Mouse (Mus musculus): ENCODE data around the gene Tbc1d20. TPM values are rescaled to one million over a fixed set of nuclear protein-coding genes. Genes with fewer than 3 reads are reported as not detected.
"Not testable (repeated sequence)": the region's sequence is repeated elsewhere in the genome, so short reads cannot be mapped to it uniquely, and the experiment has no call there.

The Tbc1d20 gene
- polyA plus RNA-seq, 1 experiment from 2014 or later: 35.8 TPM

DNA sequence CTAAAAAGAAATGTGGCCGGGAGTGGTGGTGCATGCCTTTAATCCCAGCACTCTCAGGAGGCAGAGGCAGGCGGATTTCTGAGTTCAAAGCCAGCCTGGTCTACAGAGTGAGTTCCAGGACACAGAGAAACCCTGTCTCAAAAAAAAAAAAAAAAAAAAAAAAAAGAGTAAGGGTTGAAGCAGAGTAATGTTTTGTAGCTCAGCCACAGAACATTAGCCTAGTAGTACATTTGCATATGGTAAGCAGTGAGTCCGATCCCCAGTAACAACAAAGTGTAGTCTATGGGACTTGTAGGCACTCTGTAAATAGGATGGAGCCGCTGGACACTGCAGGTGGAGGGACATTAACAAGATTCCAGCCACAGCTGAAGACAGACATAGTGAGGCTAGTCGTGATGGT, 51.3 kb downstream of the Tbc1d20 start:
- WGBS: 69% methylated on average over 5 of the region's 5 CpGs
- no peaks in the 10 kb centered on the region for H3K36me3 ChIP-seq (ENCODE audit: control insufficient read depth, insufficient read depth, low read length)
- H3K9me3 ChIP-seq (ENCODE audit: control insufficient read depth, low read length): no peaks in the 10 kb centered on the region
- H3K27me3 ChIP-seq (replicated peaks; ENCODE audit: control insufficient read depth, insufficient read depth, low read length): peaks cover 5% of the 10 kb centered on the region; the same call in 1 of the 2 replicates
- H3K4me1 ChIP-seq (ENCODE audit: control insufficient read depth, insufficient read depth, low read length): peaks cover 4% of the 10 kb centered on the region; the same call in 1 of the 2 replicates
- H3K27ac ChIP-seq (ENCODE audit: low read length): no peak overlapping the region
- ATAC-seq: no peak
- H3K9ac ChIP-seq (ENCODE audit: low read depth, low read length): no peak overlapping the region
- H3K4me3 ChIP-seq (ENCODE audit: low read length): no peak overlapping the region
- no peak overlapping the region for H3K4me2 ChIP-seq (ENCODE audit: low read depth, low read length)

DNA sequence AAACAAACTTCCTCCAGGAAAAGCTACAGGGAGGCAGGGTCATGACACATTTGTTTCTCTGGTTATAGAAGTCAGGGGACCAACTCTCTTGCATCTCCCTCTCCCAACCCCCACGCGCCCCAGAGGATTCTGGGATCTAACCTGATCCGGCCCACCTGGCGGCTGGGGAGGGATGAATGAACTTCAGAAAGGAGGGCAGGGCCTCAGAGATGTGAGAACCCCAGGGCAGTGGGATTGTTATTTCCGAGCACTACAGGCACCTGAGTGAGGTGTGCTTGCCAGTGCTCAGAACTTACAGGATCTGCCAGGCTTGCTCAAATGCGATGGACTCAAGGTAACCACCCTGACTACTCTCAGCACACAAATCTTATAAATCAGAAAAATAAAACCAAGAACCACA, 51.8 kb downstream of the Tbc1d20 start:
- Histone ChIP-seq H3K27ac (ENCODE audit: low read length) (no peak overlapping the region), H3K9me3 (ENCODE audit: control insufficient read depth, low read length) (no peaks in the 10 kb centered on the region), H3K36me3 (ENCODE audit: control insufficient read depth, insufficient read depth, low read length) (no peaks in the 10 kb centered on the region), H3K4me2 (ENCODE audit: low read depth, low read length) (no peak overlapping the region), H3K4me1 (ENCODE audit: control insufficient read depth, insufficient read depth, low read length) (peaks cover 4% of the 10 kb centered on the region; the same call in 1 of the 2 replicates), H3K4me3 (ENCODE audit: low read length) (no peak overlapping the region), H3K27me3 (replicated peaks; ENCODE audit: control insufficient read depth, insufficient read depth, low read length) (peaks cover 5% of the 10 kb centered on the region; the same call in 1 of the 2 replicates), H3K9ac (ENCODE audit: low read depth, low read length) (no peak overlapping the region)
- no peak for ATAC-seq
- 78% methylated on average over 6 of the region's 6 CpGs for WGBS

DNA sequence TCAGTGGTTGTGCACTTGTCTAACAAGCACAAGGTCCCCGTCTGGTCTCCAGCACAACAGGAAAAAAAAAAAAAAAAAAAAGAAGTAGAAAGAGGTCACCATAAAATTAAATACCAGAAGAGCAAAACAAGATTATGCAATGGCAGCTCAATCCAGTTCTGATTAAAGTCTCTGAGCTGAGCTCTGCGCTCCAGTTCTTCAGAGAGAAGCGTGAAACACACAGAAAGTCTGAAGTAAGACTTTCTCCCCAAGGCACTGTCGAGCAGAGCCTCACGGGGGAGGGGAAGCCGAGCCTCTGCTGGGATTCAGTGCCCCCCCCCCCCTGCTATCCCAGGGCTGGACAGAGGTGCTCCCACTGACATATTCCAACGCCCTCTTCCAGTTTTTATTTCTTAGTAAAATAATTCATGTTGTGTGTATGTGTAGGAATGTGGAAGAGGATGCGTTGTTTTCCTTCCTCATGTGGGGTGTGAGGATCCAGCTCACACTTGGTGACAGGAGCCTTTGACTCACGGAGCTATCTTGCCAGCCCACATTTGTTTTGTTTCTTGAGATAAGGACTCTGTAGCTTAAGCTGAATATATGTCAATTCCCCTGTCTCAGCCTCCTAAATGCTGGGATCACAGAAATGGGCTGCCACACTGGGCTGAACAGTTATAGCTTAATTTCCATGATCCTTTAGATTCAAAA, 53.3 kb downstream of the Tbc1d20 start:
- peaks cover 4% of the 10 kb centered on the region; the same call in 1 of the 2 replicates for H3K4me1 ChIP-seq (ENCODE audit: control insufficient read depth, insufficient read depth, low read length)
- no peak overlapping the region for H3K4me2 ChIP-seq (ENCODE audit: low read depth, low read length)
- peaks cover 5% of the 10 kb centered on the region; the same call in 1 of the 2 replicates for H3K27me3 ChIP-seq (replicated peaks; ENCODE audit: control insufficient read depth, insufficient read depth, low read length)
- no peak overlapping the region for H3K27ac ChIP-seq (ENCODE audit: low read length)
- H3K36me3 ChIP-seq (ENCODE audit: control insufficient read depth, insufficient read depth, low read length): no peaks in the 10 kb centered on the region
- H3K9ac ChIP-seq (ENCODE audit: low read depth, low read length): no peak overlapping the region
- no peak overlapping the region for H3K4me3 ChIP-seq (ENCODE audit: low read length)
- no peaks in the 10 kb centered on the region for H3K9me3 ChIP-seq (ENCODE audit: control insufficient read depth, low read length)
- ATAC-seq: no peak
- WGBS: 49% methylated on average over 9 of the region's 9 CpGs

GRCm38 (mm10) chr2:152347722-152348121, 54.1 kb downstream of the Tbc1d20 start:
- 81% methylated on average over 2 of the region's 2 CpGs for WGBS
- H3K4me3 ChIP-seq (ENCODE audit: low read length): no peak overlapping the region
- H3K4me2 ChIP-seq (ENCODE audit: low read depth, low read length): no peak overlapping the region
- ATAC-seq: no peak
- no peak overlapping the region for H3K9ac ChIP-seq (ENCODE audit: low read depth, low read length)
- peaks cover 3% of the 10 kb centered on the region; the same call in 1 of the 2 replicates for H3K27me3 ChIP-seq (replicated peaks; ENCODE audit: control insufficient read depth, insufficient read depth, low read length)
- H3K4me1 ChIP-seq (ENCODE audit: control insufficient read depth, insufficient read depth, low read length): peaks cover 4% of the 10 kb centered on the region; the same call in 1 of the 2 replicates
- H3K27ac ChIP-seq (ENCODE audit: low read length): no peak overlapping the region
- H3K36me3 ChIP-seq (ENCODE audit: control insufficient read depth, insufficient read depth, low read length): no peaks in the 10 kb centered on the region
- H3K9me3 ChIP-seq (ENCODE audit: control insufficient read depth, low read length): no peaks in the 10 kb centered on the region

GRCm38 (mm10) chr2:152349205-152349604, 55.6 kb downstream of the Tbc1d20 start:
- Histone ChIP-seq H3K9ac (ENCODE audit: low read depth, low read length) (no peak overlapping the region), H3K9me3 (ENCODE audit: control insufficient read depth, low read length) (no peaks in the 10 kb centered on the region), H3K27ac (ENCODE audit: low read length) (no peak overlapping the region), H3K4me2 (ENCODE audit: low read depth, low read length) (no peak overlapping the region), H3K27me3 (replicated peaks; ENCODE audit: control insufficient read depth, insufficient read depth, low read length) (no peaks in the 10 kb centered on the region; the same call in 1 of the 2 replicates), H3K36me3 (ENCODE audit: control insufficient read depth, insufficient read depth, low read length) (no peaks in the 10 kb centered on the region), H3K4me1 (ENCODE audit: control insufficient read depth, insufficient read depth, low read length) (peaks cover 4% of the 10 kb centered on the region; the same call in 1 of the 2 replicates), H3K4me3 (ENCODE audit: low read length) (no peak overlapping the region)
- 76% methylated on average over 6 of the region's 6 CpGs for WGBS
- peak; percentile 12; the same call in 1 of the 2 replicates for ATAC-seq

- H3K4me1 ChIP-seq (ENCODE audit: control insufficient read depth, insufficient read depth, low read length): no peaks in the 10 kb centered on the region
- WGBS: 83% methylated on average over 8 of the region's 8 CpGs
- no peak overlapping the region for H3K4me2 ChIP-seq (ENCODE audit: low read depth, low read length)
- peak; percentile 69 for ATAC-seq
- no peaks in the 10 kb centered on the region for H3K36me3 ChIP-seq (ENCODE audit: control insufficient read depth, insufficient read depth, low read length)
- H3K27me3 ChIP-seq (replicated peaks; ENCODE audit: control insufficient read depth, insufficient read depth, low read length): no peaks in the 10 kb centered on the region
- H3K9ac ChIP-seq (ENCODE audit: low read depth, low read length): no peak overlapping the region
- H3K9me3 ChIP-seq (ENCODE audit: control insufficient read depth, low read length): no peaks in the 10 kb centered on the region
- no peak overlapping the region for H3K4me3 ChIP-seq (ENCODE audit: low read length)
- H3K27ac ChIP-seq (ENCODE audit: low read length): no peak overlapping the region
These were observed 56.4 kb downstream of the Tbc1d20 start for GRCm38 (mm10) chr2:152349842-152350540.

DNA sequence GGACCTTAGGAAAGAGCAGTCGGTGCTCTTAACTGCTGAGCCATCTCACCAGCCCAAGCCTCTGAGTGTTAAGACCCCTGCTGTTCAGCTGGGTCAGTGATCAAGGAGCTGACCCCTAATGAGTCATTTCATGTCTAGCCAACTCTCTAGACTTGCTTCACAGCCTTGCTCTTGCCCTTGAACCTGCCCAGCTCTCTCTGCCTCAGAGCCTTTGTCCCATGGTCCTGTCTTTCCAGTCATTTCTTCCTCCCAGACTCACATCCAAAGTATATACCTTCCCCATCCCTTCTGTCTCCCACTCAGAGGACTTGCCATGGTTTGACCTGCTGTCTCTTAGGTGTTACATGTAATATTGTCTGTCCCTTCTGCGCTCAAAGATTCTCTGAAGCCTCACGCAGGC, 63.6 kb downstream of the Tbc1d20 start:
- ATAC-seq: no peak
- 88% methylated on average over 3 of the region's 3 CpGs for WGBS
- Histone ChIP-seq H3K4me2 (ENCODE audit: low read depth, low read length) (no peak overlapping the region), H3K36me3 (ENCODE audit: control insufficient read depth, insufficient read depth, low read length) (no peaks in the 10 kb centered on the region), H3K4me3 (ENCODE audit: low read length) (no peak overlapping the region), H3K9me3 (ENCODE audit: control insufficient read depth, low read length) (no peaks in the 10 kb centered on the region), H3K4me1 (ENCODE audit: control insufficient read depth, insufficient read depth, low read length) (peaks cover 7% of the 10 kb centered on the region; the same call in 1 of the 2 replicates), H3K27ac (ENCODE audit: low read length) (no peak overlapping the region), H3K27me3 (replicated peaks; ENCODE audit: control insufficient read depth, insufficient read depth, low read length) (no peaks in the 10 kb centered on the region), H3K9ac (ENCODE audit: low read depth, low read length) (no peak overlapping the region)

DNA sequence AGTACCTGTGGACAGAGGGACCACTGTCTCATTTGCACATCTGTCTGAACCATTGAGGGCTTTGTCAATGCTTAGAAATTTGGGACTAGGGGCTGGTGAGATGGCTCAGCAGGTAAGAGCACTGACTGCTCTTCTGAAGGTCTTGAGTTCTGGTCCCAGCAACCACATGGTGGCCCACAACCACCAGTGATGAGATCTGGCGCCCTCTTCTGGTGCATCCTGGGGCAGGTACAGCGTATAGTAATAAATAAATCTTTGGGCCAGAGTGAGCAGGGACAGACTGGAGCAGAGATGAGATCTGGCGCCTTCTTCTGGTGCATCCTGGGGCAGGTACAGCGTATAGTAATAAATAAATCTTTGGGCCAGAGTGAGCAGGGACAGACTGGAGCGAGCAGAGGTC, 65.3 kb downstream of the Tbc1d20 start:
- H3K27ac ChIP-seq (ENCODE audit: low read length); H3K36me3 ChIP-seq (ENCODE audit: control insufficient read depth, insufficient read depth, low read length); H3K4me2 ChIP-seq (ENCODE audit: low read depth, low read length); H3K27me3 ChIP-seq (replicated peaks; ENCODE audit: control insufficient read depth, insufficient read depth, low read length); H3K9ac ChIP-seq (ENCODE audit: low read depth, low read length); H3K4me3 ChIP-seq (ENCODE audit: low read length); H3K9me3 ChIP-seq (ENCODE audit: control insufficient read depth, low read length): not testable (repeated sequence)
- WGBS: 82% methylated on average over 5 of the region's 5 CpGs
- 0 out of 2 replicates have a peak, but pooled peaks have one; percentile 26 for ATAC-seq
- H3K4me1 ChIP-seq (ENCODE audit: control insufficient read depth, insufficient read depth, low read length): peaks cover 12% of the 10 kb centered on the region; the same call in 1 of the 2 replicates

- Histone ChIP-seq H3K4me1 (ENCODE audit: control insufficient read depth, insufficient read depth, low read length) (peaks cover 13% of the 10 kb centered on the region; the same call in 1 of the 2 replicates), H3K9ac (ENCODE audit: low read depth, low read length) (no peak overlapping the region), H3K27me3 (replicated peaks; ENCODE audit: control insufficient read depth, insufficient read depth, low read length) (no peaks in the 10 kb centered on the region), H3K4me2 (ENCODE audit: low read depth, low read length) (0 out of 2 replicates have a peak overlapping the region, but pooled peaks have one; percentile 15), H3K36me3 (ENCODE audit: control insufficient read depth, insufficient read depth, low read length) (no peaks in the 10 kb centered on the region), H3K9me3 (ENCODE audit: control insufficient read depth, low read length) (no peaks in the 10 kb centered on the region), H3K4me3 (ENCODE audit: low read length) (no peak overlapping the region), H3K27ac (ENCODE audit: low read length) (peak overlapping the region; percentile 67)
- ATAC-seq: peak; percentile 91
- whole genome bisulfite sequencing: 46% methylated on average over 5 of the region's 5 CpGs
These were observed 66.0 kb downstream of the Tbc1d20 start for GRCm38 (mm10) chr2:152359616-152360015.
